13 mouse cellular contexts compared by ENCODE assay signal in genomic region chr13:81094513-81094912, GRCm38 (mm10).
DNase-seq lines count a peak whose midpoint lies in the region; ATAC-seq and TF ChIP-seq lines count a peak whose summit lies in the region.
"Had no signal": no experiment of that assay in that cellular context is flagged by ENCODE, and none has a peak within 500 bp of the region (broad histone marks: within the 10 kb centered on the region; RNA-seq: fewer than 3 reads in every experiment).

No protein-coding gene starts in this region.

- H3K9ac ChIP-seq in lung, postnatal 0 days (replicated peaks; ENCODE audit: low read depth): no peak overlapping the region
- no peak overlapping the region for H3K9ac ChIP-seq in intestine, postnatal 0 days (ENCODE audit: low read depth, low read length)
- H3K9ac ChIP-seq: embryonic facial prominence, embryonic 15.5 days had no signal

- no peak for TF ChIP-seq CTCF in lung, postnatal 0 days (IDR thresholded peaks at IDR 0.05)
- TF ChIP-seq CTCF in intestine, postnatal 0 days (IDR thresholded peaks at IDR 0.05; ENCODE audit: low read depth): no peak

- 49% methylated on average over 6 of the region's 6 CpGs for WGBS in lung, postnatal 0 days
- WGBS in intestine, postnatal 0 days: 80% methylated on average over 6 of the region's 6 CpGs

- peak overlapping the region; percentile 44; the same call in 1 of the 2 replicates for H3K27ac ChIP-seq in lung, postnatal 0 days (ENCODE audit: low read length)
- no peak overlapping the region for H3K27ac ChIP-seq in intestine, postnatal 0 days (ENCODE audit: low read depth, low read length)
- H3K27ac ChIP-seq: embryonic facial prominence, embryonic 15.5 days; forebrain, embryonic 10.5 days had no signal

- no peaks in the 10 kb centered on the region for H3K36me3 ChIP-seq in lung, postnatal 0 days (ENCODE audit: insufficient read depth, low read length)
- no peaks in the 10 kb centered on the region for H3K36me3 ChIP-seq in intestine, postnatal 0 days (ENCODE audit: control insufficient read depth, insufficient read depth)
- H3K36me3 ChIP-seq: embryonic facial prominence, embryonic 15.5 days had no signal

- no peaks in the 10 kb centered on the region for H3K27me3 ChIP-seq in lung, postnatal 0 days (replicated peaks; ENCODE audit: insufficient read depth, low read length)
- no peaks in the 10 kb centered on the region for H3K27me3 ChIP-seq in intestine, postnatal 0 days (replicated peaks; ENCODE audit: control insufficient read depth, insufficient read depth, low read length)
- H3K27me3 ChIP-seq: embryonic facial prominence, embryonic 15.5 days had no signal

- H3K4me2 ChIP-seq in lung, postnatal 0 days (replicated peaks; ENCODE audit: low read depth, low read length): no peak overlapping the region
- no peak overlapping the region for H3K4me2 ChIP-seq in intestine, postnatal 0 days (replicated peaks; ENCODE audit: low read depth)
- H3K4me2 ChIP-seq: embryonic facial prominence, embryonic 15.5 days had no signal

- peak; percentile 51 for TF ChIP-seq EP300 in lung, postnatal 0 days (IDR thresholded peaks at IDR 0.05)

- ATAC-seq in lung, postnatal 0 days: peak; percentile 21; the same call in 1 of the 2 replicates
- ATAC-seq in intestine, postnatal 0 days: no peak

- no peak overlapping the region for H3K4me3 ChIP-seq in lung, postnatal 0 days (ENCODE audit: low read depth, low read length)
- no peak overlapping the region for H3K4me3 ChIP-seq in intestine, postnatal 0 days (ENCODE audit: low read depth, low read length)
- H3K4me3 ChIP-seq: embryonic facial prominence, embryonic 15.5 days; forebrain, embryonic 10.5 days had no signal

- intact Hi-C loops in left cerebral cortex, postnatal 25 days (cut with DNase I): loop anchor here (2.0 kb wide), 1 partner anchor 208 kb away; no protein-coding TSS in a partner anchor
- intact Hi-C loops in left cerebral cortex, postnatal 10 days (cut with DNase I): no loop called here

- DNase-seq in heart, adult 18-20 months: peak; percentile 35 to 46
- no peak for DNase-seq in heart, postnatal 4 days
- peak; percentile 38 to 67 for DNase-seq in left cerebral cortex, postnatal 25 days (ENCODE audit: low spot score in 2 of 2)
- no peak for DNase-seq in left cerebral cortex, postnatal 10 days (ENCODE audit: extremely low spot score in 1 of 2, low spot score in 2 of 2)
- DNase-seq in brain, adult 2 months (ENCODE audit: low read depth, low spot score): peak; percentile 49
- peak; percentile 66 for DNase-seq in lung, postnatal 0 days (ENCODE audit: low spot score)
- DNase-seq in urinary bladder, adult 2 months (ENCODE audit: low spot score): no peak
- DNase-seq: cerebellum, adult 9-10 months; kidney, postnatal 4 days; thymus, postnatal 25 days had no signal

- no peaks in the 10 kb centered on the region for H3K9me3 ChIP-seq in lung, postnatal 0 days (ENCODE audit: low read length)
- H3K9me3 ChIP-seq in intestine, postnatal 0 days (ENCODE audit: control insufficient read depth): no peaks in the 10 kb centered on the region
- H3K9me3 ChIP-seq: embryonic facial prominence, embryonic 15.5 days; forebrain, embryonic 10.5 days had no signal

- H3K4me1 ChIP-seq in lung, postnatal 0 days (ENCODE audit: insufficient read depth, low read depth, low read length): no peaks in the 10 kb centered on the region
- H3K4me1 ChIP-seq in intestine, postnatal 0 days (replicated peaks; ENCODE audit: control insufficient read depth, insufficient read depth, low read length): no peaks in the 10 kb centered on the region
- H3K4me1 ChIP-seq: embryonic facial prominence, embryonic 15.5 days; forebrain, embryonic 10.5 days had no signal

Comparison
In these comparisons a context has a peak if more than half of its experiments do, and no peak if none do; other contexts are left out.
1. DNase-seq: peak in heart, adult 18-20 months (2 of 2), left cerebral cortex, postnatal 25 days (2 of 2), brain, adult 2 months (single experiment) and lung, postnatal 0 days (single experiment); none in heart, postnatal 4 days (single experiment), left cerebral cortex, postnatal 10 days (0 of 2) and urinary bladder, adult 2 months (single experiment).